Mouse (Mus musculus): ENCODE results near the gene Atxn1. TPM values are rescaled to one million over a fixed set of nuclear protein-coding genes. Genes with fewer than 3 reads are reported as not detected.

Gene Atxn1
- polyA plus RNA-seq, 1 experiment from 2014 or later = 11.9 TPM

DNA sequence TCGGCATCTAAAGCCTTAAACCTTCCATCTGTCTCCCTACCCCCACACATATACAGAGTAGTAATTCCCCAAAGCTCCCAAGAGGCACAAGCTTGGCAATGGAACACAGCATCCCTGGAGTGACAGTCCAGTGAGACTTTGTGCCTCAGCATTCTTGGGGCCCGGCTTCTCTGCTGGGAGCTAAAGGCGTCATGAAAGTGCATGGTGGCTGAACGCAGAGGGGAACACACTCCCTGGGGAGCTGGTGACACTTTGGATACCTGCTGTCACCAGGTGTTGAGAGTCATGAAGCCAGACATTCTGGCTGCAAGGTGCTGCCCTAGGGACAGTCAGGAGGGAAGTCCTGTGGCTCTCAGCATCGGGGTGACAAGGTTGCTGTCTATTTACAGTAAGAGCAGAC, 324.4 kb downstream of the Atxn1 start:
- WGBS = 46% methylated on average over 5 of the region's 5 CpGs
- TF ChIP-seq CTCF (IDR thresholded peaks at IDR 0.05) = no peak
- no peak for TF ChIP-seq EP300 (IDR thresholded peaks at IDR 0.05)
- Histone ChIP-seq H3K9me3 (ENCODE audit: low read length) (no peaks in the 10 kb centered on the region), H3K4me1 (ENCODE audit: insufficient read depth, low read depth, low read length) (no peaks in the 10 kb centered on the region), H3K9ac (replicated peaks; ENCODE audit: low read depth) (no peak overlapping the region), H3K36me3 (ENCODE audit: insufficient read depth, low read length) (no peaks in the 10 kb centered on the region), H3K4me2 (replicated peaks; ENCODE audit: low read depth, low read length) (no peak overlapping the region), H3K27me3 (replicated peaks; ENCODE audit: insufficient read depth, low read length) (no peaks in the 10 kb centered on the region), H3K4me3 (ENCODE audit: low read depth, low read length) (no peak overlapping the region), H3K27ac (ENCODE audit: low read length) (no peak overlapping the region)
- DNase-seq (ENCODE audit: low spot score) = no peak
- ATAC-seq = no peak

DNA sequence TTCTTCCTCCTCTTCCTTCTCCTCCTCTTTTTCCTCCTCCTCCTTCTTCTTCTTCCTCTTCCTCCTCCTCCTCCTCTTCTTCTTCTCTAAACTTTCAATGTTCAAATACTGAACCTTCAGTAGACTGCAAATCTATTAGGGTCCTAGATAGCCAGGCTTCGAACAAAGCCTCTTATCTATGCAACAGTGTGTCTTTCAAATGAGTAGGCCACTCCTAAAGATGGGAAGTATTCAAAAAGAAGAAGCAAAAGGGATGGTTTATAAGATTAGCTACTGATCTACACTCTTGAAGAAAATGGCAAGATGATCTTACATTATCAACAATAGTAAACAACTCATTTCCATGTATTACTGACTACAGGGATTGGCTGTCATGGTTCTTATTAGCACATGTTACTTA, 326.5 kb downstream of the Atxn1 start:
- DNase-seq (ENCODE audit: low spot score) (no peak), ATAC-seq (no peak)
- Histone ChIP-seq H3K9me3 (ENCODE audit: low read length) (no peaks in the 10 kb centered on the region), H3K9ac (replicated peaks; ENCODE audit: low read depth) (no peak overlapping the region), H3K4me2 (replicated peaks; ENCODE audit: low read depth, low read length) (no peak overlapping the region), H3K27ac (ENCODE audit: low read length) (no peak overlapping the region), H3K4me1 (ENCODE audit: insufficient read depth, low read depth, low read length) (no peaks in the 10 kb centered on the region), H3K4me3 (ENCODE audit: low read depth, low read length) (no peak overlapping the region), H3K36me3 (ENCODE audit: insufficient read depth, low read length) (no peaks in the 10 kb centered on the region), H3K27me3 (replicated peaks; ENCODE audit: insufficient read depth, low read length) (no peaks in the 10 kb centered on the region)
- no peak for TF ChIP-seq CTCF (IDR thresholded peaks at IDR 0.05)
- no peak for TF ChIP-seq EP300 (IDR thresholded peaks at IDR 0.05)
- 85% methylated on average over 1 of the region's 1 CpGs for WGBS

DNA sequence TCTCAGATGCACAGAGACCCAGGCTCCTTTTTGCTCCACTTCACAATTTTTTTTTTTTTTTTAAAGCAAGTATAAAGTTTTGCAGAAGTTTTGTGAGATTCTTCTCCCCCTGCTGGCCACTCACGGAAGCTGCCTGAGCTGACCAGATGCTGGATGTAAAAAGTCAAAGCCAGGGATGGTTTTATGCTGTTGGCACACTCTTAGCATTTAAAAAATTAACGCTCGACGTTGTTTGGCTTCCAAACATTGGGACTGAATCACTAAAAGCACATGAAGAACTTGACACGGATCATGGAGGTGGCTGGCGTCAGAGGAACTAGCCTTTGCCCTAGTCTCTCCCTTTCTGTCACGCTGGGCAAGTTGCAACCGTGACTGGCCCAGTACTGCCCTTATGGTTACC, 327.5 kb downstream of the Atxn1 start:
- TF ChIP-seq EP300 (IDR thresholded peaks at IDR 0.05) (no peak), CTCF (IDR thresholded peaks at IDR 0.05) (peak; percentile 67)
- Histone ChIP-seq H3K36me3 (ENCODE audit: insufficient read depth, low read length) (no peaks in the 10 kb centered on the region), H3K9me3 (ENCODE audit: low read length) (no peaks in the 10 kb centered on the region), H3K27me3 (replicated peaks; ENCODE audit: insufficient read depth, low read length) (no peaks in the 10 kb centered on the region), H3K4me1 (ENCODE audit: insufficient read depth, low read depth, low read length) (no peaks in the 10 kb centered on the region), H3K27ac (ENCODE audit: low read length) (no peak overlapping the region), H3K4me2 (replicated peaks; ENCODE audit: low read depth, low read length) (no peak overlapping the region), H3K9ac (replicated peaks; ENCODE audit: low read depth) (no peak overlapping the region), H3K4me3 (ENCODE audit: low read depth, low read length) (no peak overlapping the region)
- 43% methylated on average over 8 of the region's 8 CpGs for WGBS
- DNase-seq (ENCODE audit: low spot score) (peak; percentile 50), ATAC-seq (no peak)

DNA sequence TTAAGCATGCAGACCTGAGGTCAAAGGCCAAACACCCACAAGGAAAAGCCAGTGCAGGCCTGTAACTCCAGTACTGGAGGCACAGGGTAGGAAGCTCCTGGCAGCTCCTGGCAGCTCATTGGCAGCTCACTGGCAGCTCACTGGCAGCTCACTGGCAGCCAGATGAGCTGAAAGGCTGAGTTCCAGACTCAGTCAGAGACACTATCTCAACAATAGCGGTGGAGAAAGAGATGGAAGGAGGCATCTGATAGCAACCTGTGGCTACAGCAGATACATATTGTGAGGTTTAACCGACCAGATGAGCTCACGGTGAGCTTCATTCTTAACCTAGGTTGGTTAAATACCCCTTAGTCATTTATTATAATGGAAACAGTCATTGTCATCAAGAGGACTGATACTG, 328.4 kb downstream of the Atxn1 start:
- H3K36me3 ChIP-seq (ENCODE audit: insufficient read depth, low read length) = no peaks in the 10 kb centered on the region
- ATAC-seq (no peak), DNase-seq (ENCODE audit: low spot score) (no peak)
- no peaks in the 10 kb centered on the region for H3K9me3 ChIP-seq (ENCODE audit: low read length)
- no peak overlapping the region for H3K27ac ChIP-seq (ENCODE audit: low read length)
- peaks cover under 1% of the 10 kb centered on the region; the same call in 1 of the 2 replicates for H3K4me1 ChIP-seq (ENCODE audit: insufficient read depth, low read depth, low read length)
- no peak for TF ChIP-seq EP300 (IDR thresholded peaks at IDR 0.05)
- TF ChIP-seq CTCF (IDR thresholded peaks at IDR 0.05) = no peak
- no peak overlapping the region for H3K4me3 ChIP-seq (ENCODE audit: low read depth, low read length)
- no peaks in the 10 kb centered on the region for H3K27me3 ChIP-seq (replicated peaks; ENCODE audit: insufficient read depth, low read length)
- no peak overlapping the region for H3K9ac ChIP-seq (replicated peaks; ENCODE audit: low read depth)
- H3K4me2 ChIP-seq (replicated peaks; ENCODE audit: low read depth, low read length) = no peak overlapping the region
- WGBS = 77% methylated on average over 3 of the region's 3 CpGs

DNA sequence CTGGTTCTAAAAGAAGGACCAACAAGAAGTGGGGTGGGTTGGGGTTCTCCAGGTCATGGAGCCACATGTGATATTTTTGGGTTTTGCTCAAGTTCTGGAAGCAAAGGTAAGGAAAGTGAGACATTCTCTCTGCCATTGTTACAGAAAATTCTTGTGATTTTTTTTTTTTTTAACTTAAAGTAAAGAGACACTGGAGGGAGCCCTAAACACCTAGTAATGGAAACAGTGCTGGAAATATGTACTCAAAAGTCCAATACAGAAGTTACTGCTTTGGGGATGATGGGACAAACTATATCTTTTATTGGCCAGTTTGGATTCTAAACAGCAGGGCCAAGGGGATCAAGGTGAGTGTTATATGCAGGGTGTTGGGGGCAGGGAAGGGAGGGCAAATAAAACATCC, 330.9 kb downstream of the Atxn1 start:
- H3K4me1 ChIP-seq (ENCODE audit: insufficient read depth, low read depth, low read length) = peaks cover 3% of the 10 kb centered on the region; the same call in 1 of the 2 replicates
- no peak overlapping the region for H3K4me3 ChIP-seq (ENCODE audit: low read depth, low read length)
- H3K9ac ChIP-seq (replicated peaks; ENCODE audit: low read depth) = no peak overlapping the region
- H3K27me3 ChIP-seq (replicated peaks; ENCODE audit: insufficient read depth, low read length) = no peaks in the 10 kb centered on the region
- no peak overlapping the region for H3K27ac ChIP-seq (ENCODE audit: low read length)
- H3K4me2 ChIP-seq (replicated peaks; ENCODE audit: low read depth, low read length) = no peak overlapping the region
- no peak for ATAC-seq
- TF ChIP-seq EP300 (IDR thresholded peaks at IDR 0.05) (no peak), CTCF (IDR thresholded peaks at IDR 0.05) (no peak)
- no peaks in the 10 kb centered on the region for H3K9me3 ChIP-seq (ENCODE audit: low read length)
- no peaks in the 10 kb centered on the region for H3K36me3 ChIP-seq (ENCODE audit: insufficient read depth, low read length)
- DNase-seq (ENCODE audit: low spot score) = no peak

DNA sequence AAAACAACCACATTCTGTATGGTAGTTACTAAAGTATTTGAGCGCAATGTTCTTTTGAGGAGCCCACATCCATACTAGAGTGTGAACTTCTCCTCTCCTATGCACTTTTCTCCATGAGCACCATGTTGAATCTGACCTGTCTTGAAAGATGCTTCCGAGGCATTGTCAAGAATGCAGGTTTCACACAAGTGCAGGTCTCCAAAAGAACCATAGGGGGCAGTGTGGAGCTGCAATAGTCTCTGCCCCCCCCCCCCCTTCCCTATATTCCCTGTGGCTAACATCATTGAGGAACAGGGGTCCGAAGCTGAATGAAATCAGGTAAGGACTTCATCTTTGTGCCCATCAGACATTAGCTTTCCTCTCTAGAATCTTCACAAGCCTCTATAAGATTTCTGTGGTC, 332.7 kb downstream of the Atxn1 start:
- Histone ChIP-seq H3K9me3 (ENCODE audit: low read length) (no peaks in the 10 kb centered on the region), H3K9ac (replicated peaks; ENCODE audit: low read depth) (no peak overlapping the region), H3K36me3 (ENCODE audit: insufficient read depth, low read length) (no peaks in the 10 kb centered on the region), H3K4me3 (ENCODE audit: low read depth, low read length) (no peak overlapping the region), H3K4me2 (replicated peaks; ENCODE audit: low read depth, low read length) (no peak overlapping the region), H3K27ac (ENCODE audit: low read length) (no peak overlapping the region), H3K27me3 (replicated peaks; ENCODE audit: insufficient read depth, low read length) (no peaks in the 10 kb centered on the region), H3K4me1 (ENCODE audit: insufficient read depth, low read depth, low read length) (peaks cover 8% of the 10 kb centered on the region; the same call in 1 of the 2 replicates)
- no peak for TF ChIP-seq EP300 (IDR thresholded peaks at IDR 0.05)
- peak; percentile 64 for TF ChIP-seq CTCF (IDR thresholded peaks at IDR 0.05)
- DNase-seq (ENCODE audit: low spot score) (no peak), ATAC-seq (no peak)
- 80% methylated on average over 3 of the region's 3 CpGs for WGBS

Measured in lung, postnatal 0 days (tissue).